Mouse (Mus musculus) bone marrow macrophage, adult 2 months (primary cell): ENCODE measurements at regions not wholly inside any gene's neighbourhood (a gene's known extent, or its start where the extent isn't known, plus 50 kb on each side); places are given as distances from the start of the nearest gene placed in this dataset.

ENCODE experiments used
- CTCF ChIP-seq: IDR thresholded peaks from 2 replicates; pipeline ENCODE4 v1.5.1; 2012; ENCODE audit warnings: low read depth, mild to moderate bottlenecking, low read length, moderate library complexity
- POLR2A ChIP-seq: IDR thresholded peaks from 2 replicates; pipeline ENCODE4 v1.6.1; 2012; ENCODE audit warnings: mild to moderate bottlenecking, low read depth, low read length, borderline replicate concordance

DNA sequence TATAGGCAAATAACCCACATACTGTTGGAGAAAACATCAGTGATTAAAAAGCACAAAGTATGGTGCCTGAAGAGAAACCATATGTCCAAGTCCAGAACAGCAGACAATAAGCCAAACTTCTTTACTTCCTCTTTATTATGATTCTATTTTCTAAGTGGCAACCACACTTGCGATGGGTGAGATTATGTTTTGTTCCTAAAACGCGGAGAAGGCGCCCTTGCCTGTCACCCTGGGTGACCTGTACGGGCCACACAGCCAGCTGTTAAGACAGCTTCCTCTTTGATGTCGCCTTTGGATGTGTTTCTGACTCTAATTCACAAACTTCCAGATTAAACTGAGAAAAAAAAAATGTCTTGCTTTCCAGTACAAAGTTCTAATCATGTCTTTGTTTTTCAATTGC, 83.9 kb upstream of the Sgip1 start:
- no peak for TF ChIP-seq CTCF
- no peak for TF ChIP-seq POLR2A
